Mouse (Mus musculus): ENCODE measurements around the gene Ints1.

- no peak for TF ChIP-seq CTCF (IDR thresholded peaks at IDR 0.05; ENCODE audit: low read depth, low read length)
- no peak for TF ChIP-seq GATA2 (IDR thresholded peaks at IDR 0.05; ENCODE audit: borderline replicate concordance, low read depth, low read length)
- TF ChIP-seq GATA1 (IDR thresholded peaks at IDR 0.05; ENCODE audit: borderline replicate concordance, low read length), result no peak
- TF ChIP-seq TAL1 (conservative IDR thresholded peaks at IDR 0.05; ENCODE audit: low read depth, low read length), result no peak
Observed at GRCm38 (mm10) chr5:139794137-139794536, 18.7 kb upstream of the Ints1 start.
